Comparison of ENCODE assay signal across 26 mouse cellular contexts in the genomic region with DNA sequence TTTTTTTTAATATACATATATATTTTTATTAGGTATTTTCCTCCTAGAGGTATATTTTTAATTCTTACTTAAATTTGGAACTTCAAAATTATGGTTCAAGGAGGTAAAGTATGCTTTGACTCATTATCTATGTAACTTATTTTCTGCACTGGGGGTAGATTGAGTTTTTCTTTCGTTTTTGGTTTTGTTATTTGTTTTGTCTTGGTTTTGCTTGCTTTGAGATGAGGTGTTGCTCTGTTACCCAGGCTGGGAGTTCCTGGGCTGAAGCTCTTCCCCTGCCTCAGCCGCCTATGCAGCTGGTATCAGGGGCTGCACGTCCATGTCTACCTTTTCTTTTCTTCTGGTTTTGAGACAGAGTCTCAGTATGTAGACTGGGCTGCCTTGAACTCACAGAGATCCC.
"Had no signal": no experiment of that assay in that cellular context is flagged by ENCODE, and none has a peak within 500 bp of the region (broad histone marks: within the 10 kb centered on the region; RNA-seq: fewer than 3 reads in every experiment).

No protein-coding gene starts in this region.

- H3K4me3 ChIP-seq: gastrocnemius, adult 2 months; heart, embryonic 10.5 days; heart, embryonic 12.5 days; hindbrain, embryonic 10.5 days; hindbrain, embryonic 12.5 days; intestine, embryonic 15.5 days; layer of hippocampus, adult 2 months; left cerebral cortex, adult 2 months; limb, embryonic 10.5 days; limb, embryonic 12.5 days; liver, embryonic 13.5 days had no signal

- ATAC-seq: hindbrain, embryonic 16.5 days; intestine, embryonic 15.5 days; intestine, postnatal 0 days had no signal

- H3K4me2 ChIP-seq: heart, embryonic 12.5 days; hindbrain, embryonic 12.5 days; hindbrain, embryonic 14.5 days; intestine, embryonic 15.5 days; limb, embryonic 12.5 days; liver, embryonic 11.5 days; liver, embryonic 13.5 days had no signal

- H3K9me3 ChIP-seq: heart, embryonic 10.5 days; heart, embryonic 12.5 days; hindbrain, embryonic 10.5 days; hindbrain, embryonic 12.5 days; intestine, embryonic 15.5 days; limb, embryonic 10.5 days; limb, embryonic 12.5 days; liver, embryonic 13.5 days had no signal

- H3K4me1 ChIP-seq: heart, embryonic 10.5 days; hindbrain, embryonic 10.5 days; hindbrain, embryonic 12.5 days; intestine, embryonic 15.5 days; limb, embryonic 10.5 days; limb, embryonic 12.5 days had no signal

- H3K9ac ChIP-seq: heart, embryonic 12.5 days; hindbrain, embryonic 12.5 days; hindbrain, embryonic 14.5 days; intestine, embryonic 15.5 days; limb, embryonic 12.5 days; liver, embryonic 13.5 days had no signal

- H3K36me3 ChIP-seq: intestine, embryonic 15.5 days had no signal

- DNase-seq: gastrocnemius, adult 2 months; gastrocnemius, postnatal 10 days; gastrocnemius, postnatal 25 days; heart, adult 18-20 months; heart, postnatal 10 days; heart, postnatal 4 days; kidney, adult 18-20 months; kidney, adult 8-10 months; kidney, postnatal 10 days; kidney, postnatal 25 days; kidney, postnatal 4 days; liver; liver, embryonic 13.5 days had no signal

- H3K27ac ChIP-seq: gastrocnemius, adult 2 months; heart, embryonic 10.5 days; hindbrain, embryonic 10.5 days; hindbrain, embryonic 12.5 days; hindbrain, embryonic 14.5 days; intestine, embryonic 15.5 days; layer of hippocampus, adult 2 months; left cerebral cortex, adult 2 months; limb, embryonic 10.5 days; limb, embryonic 12.5 days; liver, embryonic 13.5 days had no signal

- H3K27me3 ChIP-seq: heart, embryonic 12.5 days; hindbrain, embryonic 12.5 days; intestine, embryonic 15.5 days; limb, embryonic 12.5 days; liver, embryonic 13.5 days had no signal
